Mouse (Mus musculus) limb, embryonic 12.5 days (tissue): ENCODE data around the gene Aasdhppt. TPM values are rescaled to one million over a fixed set of nuclear protein-coding genes. Genes with fewer than 3 reads are reported as not detected.

Experiments used
- ATAC-seq: fragments of 200-750 bp; cut with Nextera tagmentation; 2 replicates; pipeline ENCODE4 v1.8.0; 2017; ENCODE audit warnings: low read depth, moderate TSS enrichment; ENCODE audit not compliant: insufficient number of reproducible peaks, insufficient read depth, low FRiP score, low TSS enrichment
- H3K27ac ChIP-seq: fragments of 300-500 bp; sonication (generic); 2 replicates; pipeline ENCODE4 v1.5.1; 2016; ENCODE audit warnings: mild to moderate bottlenecking, moderate library complexity
- H3K27me3 ChIP-seq: fragments of 300-500 bp; sonication (generic); 2 replicates; pipeline ENCODE4 v1.6.1; 2016; ENCODE audit warnings: mild to moderate bottlenecking, moderate library complexity
- H3K36me3 ChIP-seq: fragments of 300-500 bp; sonication (generic); 2 replicates; pipeline ENCODE4 v1.6.1; 2016; ENCODE audit warnings: mild to moderate bottlenecking, moderate library complexity
- H3K4me1 ChIP-seq: fragments of 300-500 bp; sonication (generic); replicated peaks from 2 replicates; pipeline ENCODE4 v1.6.1; 2016
- H3K4me2 ChIP-seq: fragments of 300-500 bp; sonication (generic); 2 replicates; pipeline ENCODE4 v1.6.1; 2016; ENCODE audit warnings: mild to moderate bottlenecking, moderate library complexity
- H3K4me3 ChIP-seq: fragments of 300-500 bp; sonication (generic); replicated peaks from 2 replicates; pipeline ENCODE4 v1.5.1; 2016; ENCODE audit warnings: mild to moderate bottlenecking
- H3K9ac ChIP-seq: fragments of 300-500 bp; sonication (generic); replicated peaks from 2 replicates; pipeline ENCODE4 v1.6.1; 2016; ENCODE audit warnings: mild to moderate bottlenecking, moderate library complexity
- H3K9me3 ChIP-seq: fragments of 300-500 bp; sonication (generic); 2 replicates; pipeline ENCODE4 v1.6.1; 2016; ENCODE audit warnings: mild to moderate bottlenecking, moderate library complexity
- WGBS: fragments of 180-500 bp; shearing (Covaris S2); methylation state at CpG from one replicate; pipeline ENCODE4 v1.1.7; 2016; 5-methylcytosine and 5-hydroxymethylcytosine counted together
- polyA plus RNA-seq: library from polyadenylated mRNA; unstranded; fragments of >200 nt; fragmentation: Nextera tagmentation; extraction: Ambion mirVana; gene quantifications from 2 replicates; pipeline ENCODE4 v1.2.1, GENCODE M21; 2016

Aasdhppt gene
- polyA plus RNA-seq: 39.3 and 39.7 TPM in 2 replicates

GRCm38 (mm10) chr9:4309351-4310085 lies at the start of gene Aasdhppt, which contains the start of gene Kbtbd3:
Gene Aasdhppt (minus strand): TSS chr9:4309471.
Gene Kbtbd3 (plus strand): TSS chr9:4309833.
- WGBS: under 1% methylated on average over 53 of the region's 53 CpGs
- H3K27me3 ChIP-seq: no peaks in the 10 kb centered on the region
- H3K36me3 ChIP-seq: 0 out of 2 replicates have a peak, but pooled peaks cover 4% of the 10 kb centered on the region
- peak within 1 kb of the TSS; percentile 67 for H3K4me2 ChIP-seq
- H3K4me3 ChIP-seq: peak within 1 kb of the TSS; percentile 68
- peak within 1 kb of the TSS; percentile 96 for H3K27ac ChIP-seq
- peak; percentile 99 for ATAC-seq
- no peaks in the 10 kb centered on the region for H3K9me3 ChIP-seq
- H3K4me1 ChIP-seq: peaks cover 9% of the 10 kb centered on the region
- H3K9ac ChIP-seq: peak within 1 kb of the TSS; percentile 86

GRCm38 (mm10) chr9:4353163-4353562 lies 43.9 kb upstream of the Aasdhppt start:
- Histone ChIP-seq H3K4me3 (no peak overlapping the region), H3K9me3 (no peaks in the 10 kb centered on the region), H3K9ac (no peak overlapping the region), H3K27me3 (no peaks in the 10 kb centered on the region), H3K27ac (no peak overlapping the region), H3K4me1 (no peaks in the 10 kb centered on the region), H3K4me2 (no peak overlapping the region), H3K36me3 (no peaks in the 10 kb centered on the region)
- 92% methylated on average over 1 of the region's 1 CpGs for WGBS
- no peak for ATAC-seq

- no peaks in the 10 kb centered on the region for H3K27me3 ChIP-seq
- no peaks in the 10 kb centered on the region for H3K4me1 ChIP-seq
- H3K36me3 ChIP-seq: no peaks in the 10 kb centered on the region
- no peak for ATAC-seq
- no peak overlapping the region for H3K4me3 ChIP-seq
- no peak overlapping the region for H3K9ac ChIP-seq
- no peak overlapping the region for H3K27ac ChIP-seq
- WGBS: 85% methylated on average over 6 of the region's 6 CpGs
- H3K9me3 ChIP-seq: no peaks in the 10 kb centered on the region
- no peak overlapping the region for H3K4me2 ChIP-seq
These were observed 9.9 kb upstream of the Aasdhppt start for GRCm38 (mm10) chr9:4318939-4319721.

- Histone ChIP-seq H3K4me2 (no peak overlapping the region), H3K27ac (no peak overlapping the region), H3K4me3 (no peak overlapping the region), H3K27me3 (no peaks in the 10 kb centered on the region), H3K4me1 (peaks cover 1% of the 10 kb centered on the region), H3K36me3 (no peaks in the 10 kb centered on the region), H3K9me3 (no peaks in the 10 kb centered on the region), H3K9ac (no peak overlapping the region)
- ATAC-seq: no peak
- WGBS: 88% methylated on average over 2 of the region's 2 CpGs
These were observed 6.5 kb upstream of the Aasdhppt start for GRCm38 (mm10) chr9:4315746-4316145.

- no peak for ATAC-seq
- H3K4me3 ChIP-seq: no peak overlapping the region
- H3K4me2 ChIP-seq: no peak overlapping the region
- 88% methylated on average over 4 of the region's 4 CpGs for WGBS
- peaks cover 6% of the 10 kb centered on the region for H3K4me1 ChIP-seq
- H3K9ac ChIP-seq: no peak overlapping the region
- H3K27me3 ChIP-seq: no peaks in the 10 kb centered on the region
- no peak overlapping the region for H3K27ac ChIP-seq
- no peaks in the 10 kb centered on the region for H3K36me3 ChIP-seq
- no peaks in the 10 kb centered on the region for H3K9me3 ChIP-seq
These were observed 4.7 kb upstream of the Aasdhppt start for GRCm38 (mm10) chr9:4313946-4314345.

GRCm38 (mm10) chr9:4311162-4311561 lies 1.9 kb upstream of the Aasdhppt start:
- no peak overlapping the region for H3K4me3 ChIP-seq
- no peak overlapping the region for H3K4me2 ChIP-seq
- no peak overlapping the region for H3K27ac ChIP-seq
- H3K4me1 ChIP-seq: peaks cover 9% of the 10 kb centered on the region
- no peaks in the 10 kb centered on the region for H3K27me3 ChIP-seq
- H3K9me3 ChIP-seq: no peaks in the 10 kb centered on the region
- no peak for ATAC-seq
- H3K36me3 ChIP-seq: no peaks in the 10 kb centered on the region
- 86% methylated on average over 3 of the region's 3 CpGs for WGBS
- H3K9ac ChIP-seq: no peak overlapping the region

GRCm38 (mm10) chr9:4310706-4311105 lies 1.4 kb upstream of the Aasdhppt start:
- ATAC-seq: no peak
- Histone ChIP-seq H3K9me3 (no peaks in the 10 kb centered on the region), H3K4me1 (peaks cover 9% of the 10 kb centered on the region), H3K9ac (peak overlapping the region; percentile 86), H3K36me3 (0 out of 2 replicates have a peak, but pooled peaks cover 2% of the 10 kb centered on the region), H3K27me3 (no peaks in the 10 kb centered on the region), H3K27ac (no peak overlapping the region), H3K4me2 (peak overlapping the region; percentile 67), H3K4me3 (peak overlapping the region; percentile 68)
- WGBS: 78% methylated on average over 3 of the region's 3 CpGs

- Histone ChIP-seq H3K4me3 (peak overlapping the region; percentile 68), H3K9me3 (no peaks in the 10 kb centered on the region), H3K9ac (peak overlapping the region; percentile 64), H3K27me3 (no peaks in the 10 kb centered on the region), H3K27ac (peak overlapping the region; percentile 80; the same call in 1 of the 2 replicates), H3K36me3 (0 out of 2 replicates have a peak, but pooled peaks cover 4% of the 10 kb centered on the region), H3K4me2 (peak overlapping the region; percentile 67), H3K4me1 (peaks cover 9% of the 10 kb centered on the region)
- ATAC-seq: peak; percentile 33
- under 1% methylated on average over 36 of the region's 36 CpGs for WGBS
These were observed 482 bp downstream of the Aasdhppt start for GRCm38 (mm10) chr9:4308628-4309350.

- Histone ChIP-seq H3K4me1 (peaks cover 4% of the 10 kb centered on the region), H3K27me3 (no peaks in the 10 kb centered on the region), H3K4me3 (no peak overlapping the region), H3K9me3 (no peaks in the 10 kb centered on the region), H3K36me3 (peaks cover 26% of the 10 kb centered on the region), H3K27ac (no peak overlapping the region), H3K9ac (no peak overlapping the region), H3K4me2 (no peak overlapping the region)
- WGBS: 71% methylated on average over 1 of the region's 1 CpGs
- ATAC-seq: no peak
These were observed 4.4 kb downstream of the Aasdhppt start for GRCm38 (mm10) chr9:4304867-4305266.

GRCm38 (mm10) chr9:4300466-4300865 lies 8.8 kb downstream of the Aasdhppt start:
- H3K27ac ChIP-seq: no peak overlapping the region
- 91% methylated on average over 2 of the region's 2 CpGs for WGBS
- no peak for ATAC-seq

GRCm38 (mm10) chr9:4283850-4284249 lies 25.4 kb downstream of the Aasdhppt start:
- Histone ChIP-seq H3K9ac (no peak overlapping the region), H3K4me3 (no peak overlapping the region), H3K36me3 (peaks cover 13% of the 10 kb centered on the region), H3K4me1 (no peaks in the 10 kb centered on the region), H3K27me3 (no peaks in the 10 kb centered on the region), H3K27ac (no peak overlapping the region), H3K9me3 (no peaks in the 10 kb centered on the region), H3K4me2 (no peak overlapping the region)
- WGBS: 34% methylated on average over 3 of the region's 3 CpGs
- ATAC-seq: no peak

More at GRCm38 (mm10) chr9:4300466-4300865, 8.8 kb downstream of the Aasdhppt start:
- Histone ChIP-seq H3K4me3 (no peak overlapping the region), H3K9me3 (no peaks in the 10 kb centered on the region), H3K27me3 (no peaks in the 10 kb centered on the region), H3K4me2 (no peak overlapping the region), H3K9ac (no peak overlapping the region), H3K36me3 (peaks cover 41% of the 10 kb centered on the region), H3K4me1 (no peaks in the 10 kb centered on the region)
